Mouse (Mus musculus): ENCODE measurements around the gene Rcor1. TPM values are rescaled to one million over a fixed set of nuclear protein-coding genes. Genes with fewer than 3 reads are reported as not detected.

Gene Rcor1
- polyA plus RNA-seq, 1 experiment from 2014 or later: 7.9 TPM

DNA sequence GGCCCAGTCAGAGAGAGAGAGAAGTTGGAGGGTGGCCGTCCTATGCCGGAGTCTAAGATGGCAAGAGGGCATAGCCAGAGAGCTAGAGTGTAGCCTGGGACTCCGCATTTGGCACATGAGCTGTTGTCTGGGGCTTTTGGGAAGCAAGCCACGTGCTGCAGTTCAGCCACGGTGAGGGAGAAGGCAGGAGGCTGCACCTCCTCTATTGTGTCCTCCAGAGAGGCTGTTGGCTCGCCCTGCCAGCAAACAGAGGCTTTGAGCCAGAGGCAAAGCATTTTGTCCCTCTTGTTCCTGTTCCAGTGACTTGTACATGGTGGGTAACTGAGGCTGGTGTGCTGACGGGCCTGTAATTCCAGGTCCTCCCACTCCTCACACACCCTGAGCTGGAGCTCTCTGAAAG is 95.0 kb downstream of the Rcor1 start:
- no peak overlapping the region for H3K27ac ChIP-seq (ENCODE audit: low read length)
- no peaks in the 10 kb centered on the region for H3K27me3 ChIP-seq (replicated peaks; ENCODE audit: control insufficient read depth, insufficient read depth, low read length)
- no peak overlapping the region for H3K4me2 ChIP-seq (ENCODE audit: low read depth, low read length)
- no peaks in the 10 kb centered on the region for H3K36me3 ChIP-seq (ENCODE audit: control insufficient read depth, insufficient read depth, low read length)
- H3K4me1 ChIP-seq (ENCODE audit: control insufficient read depth, insufficient read depth, low read length): peaks cover 8% of the 10 kb centered on the region
- no peak overlapping the region for H3K9ac ChIP-seq (ENCODE audit: low read depth, low read length)
- H3K9me3 ChIP-seq (ENCODE audit: control insufficient read depth, low read length): no peaks in the 10 kb centered on the region
- H3K4me3 ChIP-seq (ENCODE audit: low read length): no peak overlapping the region
- ATAC-seq: no peak
- 84% methylated on average over 7 of the region's 7 CpGs for WGBS

DNA sequence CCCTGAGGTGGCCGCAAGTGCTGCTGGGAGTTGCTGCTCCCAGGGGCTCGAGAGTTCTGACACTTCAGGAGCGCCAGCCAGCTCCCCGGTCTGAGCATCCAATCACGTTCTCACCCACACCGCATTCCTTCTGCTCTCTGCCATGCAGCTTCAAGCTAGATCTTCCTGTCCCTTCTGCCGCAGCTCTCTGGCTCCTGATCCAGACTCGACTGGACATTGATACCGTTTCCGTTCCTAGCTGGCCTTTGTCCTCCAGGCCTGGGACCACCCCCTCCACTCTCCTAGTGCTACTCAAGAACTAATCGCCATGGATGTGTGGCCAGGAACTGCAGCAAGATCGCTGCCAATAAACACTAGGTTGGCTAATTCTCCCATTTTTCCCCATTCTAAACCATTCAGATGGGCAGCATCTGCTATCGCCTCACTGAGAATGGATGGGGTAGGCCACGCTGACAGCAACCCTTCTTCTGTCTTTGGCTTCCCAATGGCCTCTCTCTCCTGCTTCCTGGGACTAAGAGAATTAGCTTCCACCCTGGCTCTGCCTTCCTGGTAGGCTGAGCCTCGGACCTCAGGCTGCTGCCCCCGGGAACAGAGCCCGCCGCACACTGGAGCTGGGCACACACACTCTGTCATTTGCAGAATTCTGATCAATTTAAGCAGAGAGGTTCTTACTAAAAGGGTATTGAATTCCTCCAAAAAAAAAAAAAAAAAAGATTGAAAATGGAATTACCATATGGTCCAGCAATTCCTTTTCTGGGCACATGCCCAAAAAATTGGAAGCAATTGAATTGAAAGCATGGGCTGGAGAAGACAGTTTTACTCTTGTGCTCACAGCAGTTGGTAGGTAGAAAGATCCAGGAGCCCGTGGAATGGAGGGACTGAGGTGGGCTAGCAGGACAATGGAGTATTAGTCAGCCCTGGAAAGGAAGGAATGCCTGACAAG is 95.9 kb downstream of the Rcor1 start:
- no peak overlapping the region for H3K9ac ChIP-seq (ENCODE audit: low read depth, low read length)
- H3K4me1 ChIP-seq (ENCODE audit: control insufficient read depth, insufficient read depth, low read length): peaks cover 8% of the 10 kb centered on the region
- 70% methylated on average over 19 of the region's 19 CpGs for WGBS
- no peaks in the 10 kb centered on the region for H3K9me3 ChIP-seq (ENCODE audit: control insufficient read depth, low read length)
- no peaks in the 10 kb centered on the region for H3K36me3 ChIP-seq (ENCODE audit: control insufficient read depth, insufficient read depth, low read length)
- H3K27me3 ChIP-seq (replicated peaks; ENCODE audit: control insufficient read depth, insufficient read depth, low read length): no peaks in the 10 kb centered on the region
- no peak overlapping the region for H3K4me2 ChIP-seq (ENCODE audit: low read depth, low read length)
- H3K27ac ChIP-seq (ENCODE audit: low read length): no peak overlapping the region
- ATAC-seq: no peak
- no peak overlapping the region for H3K4me3 ChIP-seq (ENCODE audit: low read length)

- H3K27me3 ChIP-seq (replicated peaks; ENCODE audit: control insufficient read depth, insufficient read depth, low read length): no peaks in the 10 kb centered on the region
- H3K4me1 ChIP-seq (ENCODE audit: control insufficient read depth, insufficient read depth, low read length): peaks cover 8% of the 10 kb centered on the region
- H3K9me3 ChIP-seq (ENCODE audit: control insufficient read depth, low read length): no peaks in the 10 kb centered on the region
- 69% methylated on average over 3 of the region's 3 CpGs for WGBS
- ATAC-seq: no peak
- H3K27ac ChIP-seq (ENCODE audit: low read length): no peak overlapping the region
- H3K4me3 ChIP-seq (ENCODE audit: low read length): no peak overlapping the region
- no peak overlapping the region for H3K9ac ChIP-seq (ENCODE audit: low read depth, low read length)
- H3K36me3 ChIP-seq (ENCODE audit: control insufficient read depth, insufficient read depth, low read length): no peaks in the 10 kb centered on the region
- H3K4me2 ChIP-seq (ENCODE audit: low read depth, low read length): no peak overlapping the region
Measured at GRCm38 (mm10) chr12:111135953-111136352, 96.8 kb downstream of the Rcor1 start.

DNA sequence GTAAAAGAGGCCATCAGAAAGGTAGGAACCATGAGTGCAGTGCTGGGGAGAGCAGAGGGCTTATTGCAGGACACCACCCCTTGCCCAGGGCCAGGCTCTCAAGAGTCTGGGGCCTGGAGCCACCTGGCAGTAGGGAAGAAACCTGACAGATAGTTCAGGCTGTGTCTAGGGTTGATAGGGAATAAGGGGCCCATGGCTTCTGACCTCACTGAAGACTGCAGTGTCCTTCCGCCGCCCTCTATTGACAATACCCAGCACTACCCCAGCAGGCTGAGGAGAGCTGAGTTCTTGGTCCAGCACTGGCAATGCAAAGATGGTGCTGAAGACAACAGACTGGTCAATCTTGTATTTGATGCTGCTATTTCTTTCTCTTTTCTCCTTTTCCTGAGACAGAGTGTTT is 97.9 kb downstream of the Rcor1 start:
- Histone ChIP-seq H3K9ac (ENCODE audit: low read depth, low read length) (no peak overlapping the region), H3K4me2 (ENCODE audit: low read depth, low read length) (no peak overlapping the region), H3K27ac (ENCODE audit: low read length) (no peak overlapping the region), H3K4me1 (ENCODE audit: control insufficient read depth, insufficient read depth, low read length) (peaks cover 8% of the 10 kb centered on the region), H3K9me3 (ENCODE audit: control insufficient read depth, low read length) (no peaks in the 10 kb centered on the region), H3K4me3 (ENCODE audit: low read length) (no peak overlapping the region), H3K36me3 (ENCODE audit: control insufficient read depth, insufficient read depth, low read length) (no peaks in the 10 kb centered on the region), H3K27me3 (replicated peaks; ENCODE audit: control insufficient read depth, insufficient read depth, low read length) (no peaks in the 10 kb centered on the region)
- WGBS: 57% methylated on average over 2 of the region's 2 CpGs
- ATAC-seq: no peak

GRCm38 (mm10) chr12:111143005-111143508 is 103.9 kb downstream of the Rcor1 start:
- H3K4me3 ChIP-seq (ENCODE audit: low read length): no peak overlapping the region
- no peak overlapping the region for H3K4me2 ChIP-seq (ENCODE audit: low read depth, low read length)
- H3K4me1 ChIP-seq (ENCODE audit: control insufficient read depth, insufficient read depth, low read length): peaks cover 13% of the 10 kb centered on the region
- H3K27me3 ChIP-seq (replicated peaks; ENCODE audit: control insufficient read depth, insufficient read depth, low read length): no peaks in the 10 kb centered on the region
- 22% methylated on average over 12 of the region's 12 CpGs for WGBS
- no peaks in the 10 kb centered on the region for H3K36me3 ChIP-seq (ENCODE audit: control insufficient read depth, insufficient read depth, low read length)
- no peak for ATAC-seq
- H3K27ac ChIP-seq (ENCODE audit: low read length): no peak overlapping the region
- H3K9ac ChIP-seq (ENCODE audit: low read depth, low read length): no peak overlapping the region
- H3K9me3 ChIP-seq (ENCODE audit: control insufficient read depth, low read length): no peaks in the 10 kb centered on the region

DNA sequence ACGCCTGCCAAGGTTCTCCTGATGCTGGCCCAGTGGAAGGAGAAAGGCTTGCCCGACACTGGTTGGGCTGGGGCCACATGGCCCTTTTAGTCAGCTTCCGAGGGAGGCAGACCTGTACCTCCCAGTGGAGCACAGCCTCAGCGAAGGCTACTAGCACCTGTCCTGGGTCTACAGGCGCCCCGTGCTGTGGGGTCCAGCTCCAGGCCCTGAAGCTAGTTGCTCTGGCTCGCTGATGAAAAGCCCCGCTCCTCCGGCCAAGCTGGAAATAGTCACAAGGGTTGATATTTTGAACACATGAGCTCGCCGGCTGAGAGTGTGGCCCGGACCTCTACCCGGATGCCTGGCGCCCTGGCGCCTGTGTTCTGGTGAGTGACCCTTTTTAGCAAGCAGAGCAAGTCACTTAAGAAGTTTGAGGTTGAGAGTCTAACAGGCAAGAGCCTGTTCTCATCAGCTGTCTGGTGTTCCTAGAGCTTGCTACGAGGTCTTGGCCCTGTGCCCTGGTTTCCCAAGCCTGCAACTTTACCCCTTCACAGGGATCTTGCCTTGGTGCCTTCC is 104.4 kb downstream of the Rcor1 start:
- no peak for ATAC-seq
- no peak overlapping the region for H3K27ac ChIP-seq (ENCODE audit: low read length)
- H3K27me3 ChIP-seq (replicated peaks; ENCODE audit: control insufficient read depth, insufficient read depth, low read length): no peaks in the 10 kb centered on the region
- H3K9me3 ChIP-seq (ENCODE audit: control insufficient read depth, low read length): no peaks in the 10 kb centered on the region
- H3K4me3 ChIP-seq (ENCODE audit: low read length): no peak overlapping the region
- no peak overlapping the region for H3K9ac ChIP-seq (ENCODE audit: low read depth, low read length)
- H3K4me1 ChIP-seq (ENCODE audit: control insufficient read depth, insufficient read depth, low read length): peaks cover 14% of the 10 kb centered on the region
- WGBS: 67% methylated on average over 16 of the region's 16 CpGs
- no peak overlapping the region for H3K4me2 ChIP-seq (ENCODE audit: low read depth, low read length)
- no peaks in the 10 kb centered on the region for H3K36me3 ChIP-seq (ENCODE audit: control insufficient read depth, insufficient read depth, low read length)

DNA sequence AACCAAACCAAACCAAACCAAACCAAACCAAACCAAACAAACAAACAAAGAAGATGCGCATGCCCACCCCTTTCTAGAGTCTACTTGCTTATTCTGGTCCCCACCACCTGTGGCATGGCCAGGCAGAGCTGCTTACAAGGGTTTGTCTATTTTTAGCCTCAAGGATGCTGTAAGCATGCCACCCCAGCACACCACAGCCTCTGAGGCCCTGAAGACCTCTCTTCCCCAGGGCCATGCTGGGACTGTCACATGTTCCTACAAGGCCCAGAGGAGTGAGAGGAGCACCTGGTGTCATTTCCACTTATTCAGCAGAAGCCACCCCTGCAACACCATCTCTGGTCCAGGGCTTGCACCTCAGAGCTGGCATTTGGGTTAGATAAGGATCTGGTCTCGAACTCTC is 105.4 kb downstream of the Rcor1 start:
- ATAC-seq: no peak
- peaks cover 19% of the 10 kb centered on the region for H3K4me1 ChIP-seq (ENCODE audit: control insufficient read depth, insufficient read depth, low read length)
- H3K27ac ChIP-seq (ENCODE audit: low read length): no peak overlapping the region
- no peak overlapping the region for H3K9ac ChIP-seq (ENCODE audit: low read depth, low read length)
- no peaks in the 10 kb centered on the region for H3K27me3 ChIP-seq (replicated peaks; ENCODE audit: control insufficient read depth, insufficient read depth, low read length)
- no peak overlapping the region for H3K4me2 ChIP-seq (ENCODE audit: low read depth, low read length)
- WGBS: 85% methylated on average over 2 of the region's 2 CpGs
- no peaks in the 10 kb centered on the region for H3K9me3 ChIP-seq (ENCODE audit: control insufficient read depth, low read length)
- no peaks in the 10 kb centered on the region for H3K36me3 ChIP-seq (ENCODE audit: control insufficient read depth, insufficient read depth, low read length)
- H3K4me3 ChIP-seq (ENCODE audit: low read length): no peak overlapping the region

GRCm38 (mm10) chr12:111145269-111145668 is 106.1 kb downstream of the Rcor1 start:
- Histone ChIP-seq H3K27me3 (replicated peaks; ENCODE audit: control insufficient read depth, insufficient read depth, low read length) (no peaks in the 10 kb centered on the region), H3K4me3 (ENCODE audit: low read length) (no peak overlapping the region), H3K9me3 (ENCODE audit: control insufficient read depth, low read length) (no peaks in the 10 kb centered on the region), H3K27ac (ENCODE audit: low read length) (no peak overlapping the region), H3K9ac (ENCODE audit: low read depth, low read length) (no peak overlapping the region), H3K4me1 (ENCODE audit: control insufficient read depth, insufficient read depth, low read length) (peaks cover 22% of the 10 kb centered on the region), H3K4me2 (ENCODE audit: low read depth, low read length) (no peak overlapping the region), H3K36me3 (ENCODE audit: control insufficient read depth, insufficient read depth, low read length) (no peaks in the 10 kb centered on the region)
- 41% methylated on average over 9 of the region's 9 CpGs for WGBS
- ATAC-seq: no peak

DNA sequence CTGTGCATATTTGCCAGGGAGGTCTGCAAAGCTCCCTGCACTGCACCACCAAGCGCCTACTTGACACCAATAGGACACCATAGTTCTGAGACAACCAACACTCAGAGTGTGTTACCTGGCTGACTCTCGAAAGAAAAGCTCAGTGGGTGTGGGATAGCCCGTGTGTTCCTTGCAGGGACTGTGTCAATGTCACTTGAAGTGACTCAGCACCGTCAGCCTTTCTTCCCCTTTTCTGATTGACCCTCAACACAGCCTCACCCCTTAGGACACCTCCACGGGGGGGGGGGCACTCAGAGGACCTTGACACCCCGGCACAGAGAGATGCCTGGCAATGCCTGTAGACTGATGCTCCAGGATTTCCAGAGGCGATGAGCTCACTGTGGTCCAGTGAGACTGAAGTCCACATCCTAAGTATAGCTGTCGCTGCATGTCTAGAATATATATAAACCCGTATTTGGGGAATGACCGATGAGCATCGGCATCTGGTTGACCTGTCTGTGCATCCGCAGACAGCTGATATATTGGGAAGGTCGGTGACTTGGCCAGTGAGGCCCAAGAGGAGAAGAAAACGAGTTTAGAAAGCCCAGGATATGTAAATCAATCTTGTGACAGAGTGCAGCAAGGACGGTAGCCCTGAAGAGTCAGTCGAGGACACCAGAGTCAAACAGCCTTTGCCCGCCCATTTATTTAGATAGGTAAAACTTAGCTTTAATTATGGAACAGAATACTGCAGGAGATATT is 110.5 kb downstream of the Rcor1 start:
- 58% methylated on average over 17 of the region's 17 CpGs for WGBS
- no peaks in the 10 kb centered on the region for H3K27me3 ChIP-seq (replicated peaks; ENCODE audit: control insufficient read depth, insufficient read depth, low read length)
- H3K4me2 ChIP-seq (ENCODE audit: low read depth, low read length): 0 out of 2 replicates have a peak overlapping the region, but pooled peaks have one; percentile 11
- peaks cover 15% of the 10 kb centered on the region; the same call in 1 of the 2 replicates for H3K4me1 ChIP-seq (ENCODE audit: control insufficient read depth, insufficient read depth, low read length)
- no peak overlapping the region for H3K9ac ChIP-seq (ENCODE audit: low read depth, low read length)
- peak; percentile 30; the same call in 1 of the 2 replicates for ATAC-seq
- no peak overlapping the region for H3K27ac ChIP-seq (ENCODE audit: low read length)
- H3K36me3 ChIP-seq (ENCODE audit: control insufficient read depth, insufficient read depth, low read length): no peaks in the 10 kb centered on the region
- H3K4me3 ChIP-seq (ENCODE audit: low read length): no peak overlapping the region
- H3K9me3 ChIP-seq (ENCODE audit: control insufficient read depth, low read length): no peaks in the 10 kb centered on the region
